Mouse (Mus musculus): Measurements from ENCODE around the gene Ccdc150.

DNA sequence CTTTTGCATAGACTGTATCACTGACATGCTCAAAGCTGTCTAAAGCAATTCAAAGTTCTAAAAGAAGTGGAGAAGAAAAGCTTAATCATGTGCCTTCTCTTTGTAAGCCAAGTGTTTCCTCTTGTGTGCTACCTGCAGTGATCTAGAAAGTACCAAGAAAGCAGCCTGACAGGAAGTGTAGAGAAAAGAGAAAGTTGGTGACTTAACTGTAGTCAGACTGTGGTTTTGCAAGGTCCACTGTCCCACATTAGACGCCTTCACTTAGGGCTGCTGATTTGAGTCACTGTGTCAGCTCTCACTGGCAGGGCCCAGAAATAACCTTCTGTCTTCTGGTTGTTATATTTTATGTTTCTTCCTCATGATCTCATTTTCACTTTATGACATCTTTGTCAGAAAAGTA is 29.1 kb downstream of the Ccdc150 start:
- no peak for TF ChIP-seq POLR2A (IDR thresholded peaks at IDR 0.05; ENCODE audit: control insufficient read depth, extremely low read depth, insufficient read depth, low read length, poor library complexity)
- TF ChIP-seq CTCF (IDR thresholded peaks at IDR 0.05; ENCODE audit: borderline replicate concordance, control insufficient read depth, extremely low read depth, insufficient read depth, low read length, poor library complexity): no peak

All from thymus, adult 2 months (tissue).